Mouse (Mus musculus) layer of hippocampus, adult 8-10 months (tissue): ENCODE measurements around the gene Rusc2. TPM values are rescaled to one million over a fixed set of nuclear protein-coding genes. Genes with fewer than 3 reads are reported as not detected.
A peak's percentile ranks its signal among the peaks of the same experiment; 100 is the strongest.

Experiments
- DNase-seq, 2 experiments: peaks; one replicate each; pipeline ENCODE4 v3.0.0; 2022; ENCODE audit warnings: low spot score in 2 of 2
- total RNA-seq, 4 experiments: library from RNA; stranded (reverse); gene quantifications; 2 replicates each; pipeline ENCODE4 v1.2.4; 2022

Rusc2 gene
- total RNA-seq, 4 experiments from 2014 or later = 117 to 120 (median 117) TPM

GRCm38 (mm10) chr4:43384083-43384460, 2.3 kb downstream of the Rusc2 start:
- DNase-seq = no peak

DNA sequence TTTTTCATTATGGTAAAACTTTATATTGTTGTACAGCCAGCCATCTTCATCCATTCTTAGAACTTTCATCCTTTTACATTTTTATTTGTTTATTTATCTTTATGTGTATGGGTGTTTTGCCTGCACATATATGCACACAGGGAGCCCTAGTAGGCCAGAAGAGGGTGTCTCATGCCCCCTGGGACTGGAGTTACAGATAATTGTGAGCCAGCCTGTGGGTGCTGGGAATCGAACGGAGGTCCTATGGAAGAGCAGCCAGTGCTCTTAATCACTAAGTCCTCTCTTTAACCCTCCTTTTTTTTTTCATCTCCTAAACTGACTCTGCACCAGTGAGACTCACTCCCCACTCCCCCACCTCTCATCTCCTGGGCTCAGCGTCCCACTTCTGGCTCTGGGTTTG, 2.8 kb downstream of the Rusc2 start:
- DNase-seq = no peak

DNA sequence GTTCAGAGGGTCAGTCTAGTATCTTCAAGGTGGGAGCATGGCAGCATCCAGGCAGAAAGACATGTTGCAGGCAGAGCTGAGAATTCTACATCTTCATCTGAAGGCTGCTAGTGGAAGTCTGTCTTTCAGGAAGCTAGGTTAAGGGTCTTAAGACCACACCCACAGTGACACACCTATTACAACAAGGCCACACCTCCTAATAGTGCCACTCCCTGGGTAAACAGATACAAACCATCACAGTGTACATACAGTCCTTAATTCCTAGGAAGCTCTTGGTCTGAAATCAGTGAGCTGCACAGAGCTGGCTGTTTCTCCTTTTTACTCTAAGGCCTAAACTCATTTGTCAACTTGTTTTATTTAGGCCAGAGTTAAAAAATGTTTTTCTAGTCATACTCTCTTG, 5.2 kb downstream of the Rusc2 start:
- no peak for DNase-seq

GRCm38 (mm10) chr4:43389390-43389789, 7.6 kb downstream of the Rusc2 start:
- no peak for DNase-seq

DNA sequence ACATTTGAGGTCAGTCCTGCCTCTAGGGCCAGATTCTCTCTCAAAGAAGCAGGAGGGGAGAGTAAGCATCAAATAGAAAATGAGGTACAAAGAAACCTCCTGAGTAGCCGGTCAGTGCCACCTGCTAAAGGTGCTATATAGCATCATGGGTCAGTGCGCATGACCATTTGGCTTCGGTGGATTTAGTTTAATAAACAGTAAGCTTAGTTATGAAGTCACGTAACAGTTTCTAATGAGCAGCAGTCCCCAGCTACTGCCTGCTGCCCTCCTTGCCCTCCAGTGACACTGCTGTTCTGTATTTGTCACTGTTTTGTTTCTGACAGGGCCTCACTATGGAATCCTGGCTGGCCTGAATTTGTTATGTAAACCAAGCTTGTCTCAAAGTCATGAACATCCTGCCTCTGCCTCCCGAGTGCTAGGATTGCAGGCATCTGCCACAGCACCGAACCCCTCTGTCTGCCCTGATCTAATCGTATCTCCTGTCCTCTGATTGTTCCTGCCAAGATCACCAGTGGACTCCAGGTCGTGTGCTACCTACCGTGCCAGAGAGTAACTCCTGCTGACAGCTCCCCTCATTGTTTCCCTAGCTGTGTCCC, 8.2 kb downstream of the Rusc2 start:
- DNase-seq = no peak

DNA sequence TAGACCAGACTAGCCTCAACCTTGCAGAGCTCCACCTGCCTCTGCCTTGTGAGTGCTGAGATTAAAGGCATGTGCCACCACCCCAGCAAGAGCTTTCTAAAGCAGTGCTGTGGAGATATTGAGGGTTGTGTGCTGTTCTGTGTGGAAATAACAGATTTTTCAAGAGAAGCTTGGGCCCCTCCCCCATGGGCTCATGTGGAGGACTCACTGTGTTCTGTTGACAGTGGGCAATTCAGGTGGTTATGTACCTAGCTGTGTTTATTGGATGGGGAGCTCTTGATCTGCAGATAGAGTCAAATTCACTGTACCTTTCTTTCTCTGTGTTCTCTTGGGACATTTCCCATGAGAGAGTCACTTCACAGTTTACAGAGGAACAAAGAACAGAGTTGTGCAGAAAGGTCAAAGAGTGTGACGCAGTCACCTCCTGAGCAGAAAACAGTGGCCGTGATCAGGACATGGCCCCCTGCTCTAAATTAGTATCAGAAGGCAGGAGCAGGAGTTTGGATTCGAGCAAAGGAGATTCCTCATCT, 9.8 kb downstream of the Rusc2 start:
- no peak for DNase-seq

DNA sequence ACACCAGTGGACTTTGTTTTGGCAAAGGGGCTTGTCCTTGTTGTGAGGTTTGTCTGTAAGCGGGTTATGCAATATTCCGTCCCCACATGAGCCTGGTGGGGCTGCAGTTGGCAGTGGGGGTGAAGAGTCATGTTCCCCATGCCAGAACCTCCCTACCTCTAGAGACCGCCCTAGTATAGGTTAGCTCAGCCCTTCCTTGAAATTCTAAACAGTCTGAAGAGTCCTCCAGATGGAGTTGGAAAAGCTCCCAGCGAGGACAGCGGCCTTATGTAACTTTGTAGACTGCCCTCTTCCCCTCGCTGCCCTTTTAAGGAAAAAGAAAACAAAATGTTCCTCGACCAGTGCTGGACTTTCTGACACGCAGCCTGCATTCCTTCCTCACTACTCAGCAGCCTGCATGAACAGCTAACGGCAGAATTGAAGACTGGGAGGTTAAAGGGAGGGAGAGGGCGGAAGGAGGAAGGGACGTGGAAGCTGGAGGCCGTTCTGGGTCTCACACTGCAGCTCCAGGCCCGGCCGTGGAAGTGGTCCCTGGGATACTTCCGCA, 12.6 kb downstream of the Rusc2 start:
- DNase-seq = no peak

- no peak for DNase-seq
These were observed 13.4 kb downstream of the Rusc2 start for GRCm38 (mm10) chr4:43395147-43395546.

DNA sequence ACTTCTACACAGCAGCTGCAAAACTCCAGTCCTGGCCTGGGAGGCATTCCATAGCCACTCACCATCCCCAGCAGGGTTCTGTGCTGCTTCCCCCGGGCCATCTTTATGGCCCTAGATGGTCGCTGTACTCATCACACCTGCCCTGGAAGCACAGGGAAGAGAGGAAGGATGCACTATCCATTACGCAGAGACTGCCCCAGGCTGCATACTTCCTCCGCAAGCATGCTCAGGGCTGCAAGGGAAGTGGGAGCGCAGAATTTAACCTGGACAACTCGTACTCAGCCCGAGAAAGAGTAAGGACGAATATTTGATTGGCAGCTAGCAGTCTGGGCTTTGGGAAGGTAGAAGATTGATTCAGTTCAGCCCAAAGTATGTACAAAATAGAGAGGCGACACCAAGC, 14.1 kb downstream of the Rusc2 start:
- no peak for DNase-seq

DNA sequence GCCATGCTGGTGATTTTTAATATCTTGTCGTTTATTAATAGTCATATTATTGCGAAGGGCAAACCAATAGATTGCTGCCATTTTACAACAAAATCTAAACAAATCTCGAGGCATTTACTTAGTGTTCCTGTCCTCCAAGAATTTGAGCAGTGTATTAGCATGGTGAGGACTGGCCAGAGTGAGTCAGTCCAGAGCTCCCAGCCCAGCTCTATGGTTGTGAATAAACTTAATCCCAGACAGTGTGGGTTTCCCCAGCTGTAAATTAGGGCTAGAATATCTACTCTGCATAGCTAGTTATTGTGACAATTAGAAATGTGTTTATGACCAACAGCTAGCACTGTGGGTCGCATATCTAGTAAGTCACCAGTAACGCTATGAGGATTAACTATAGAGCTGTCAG, 14.6 kb downstream of the Rusc2 start:
- DNase-seq = no peak

GRCm38 (mm10) chr4:43398014-43398413, 16.2 kb downstream of the Rusc2 start:
- DNase-seq = no peak

- no peak for DNase-seq
These were observed 17.1 kb downstream of the Rusc2 start for GRCm38 (mm10) chr4:43398829-43399331.

- no peak for DNase-seq
These were observed 17.8 kb downstream of the Rusc2 start for GRCm38 (mm10) chr4:43399391-43400131.

DNA sequence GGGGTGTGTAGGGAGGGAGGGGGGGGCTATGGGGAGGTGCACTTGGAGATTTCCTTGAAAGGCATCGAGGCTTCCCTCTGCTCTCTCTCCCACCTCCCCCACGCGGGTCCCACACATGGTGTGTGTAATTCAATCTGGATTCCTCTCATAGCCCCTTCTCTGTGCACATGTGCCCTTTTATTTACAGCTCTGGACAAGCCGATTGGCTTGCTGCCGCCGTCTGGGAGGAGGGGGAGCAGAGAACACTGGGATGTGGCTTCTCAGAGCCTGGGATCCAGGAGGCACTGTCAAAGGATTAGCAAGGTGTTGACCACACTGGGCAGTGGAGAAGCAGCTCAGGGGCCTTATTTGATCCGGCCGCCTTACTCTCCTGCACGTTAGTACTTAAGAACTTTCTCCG, 19.2 kb downstream of the Rusc2 start:
- no peak for DNase-seq

- DNase-seq = no peak
These were observed 19.7 kb downstream of the Rusc2 start for GRCm38 (mm10) chr4:43401486-43401885.

DNA sequence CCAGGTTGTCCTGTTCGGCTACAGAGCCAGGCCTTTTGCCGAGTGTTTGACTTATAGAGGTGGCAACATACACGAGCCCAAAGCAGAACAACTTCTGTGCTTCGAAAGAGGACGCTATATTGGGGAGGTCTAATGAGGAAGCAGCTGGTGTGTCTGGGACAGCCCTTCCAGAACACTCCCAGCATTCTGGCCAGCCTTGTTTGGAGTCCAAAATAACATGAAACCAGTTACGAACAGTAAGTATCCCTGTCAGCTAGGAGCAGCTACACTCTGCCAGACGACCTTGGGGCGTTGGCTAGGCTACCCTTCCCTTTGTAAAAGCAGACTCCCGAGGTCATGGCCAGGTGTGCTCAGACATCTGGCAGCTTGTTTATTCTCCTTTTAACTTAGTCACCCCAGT, 20.4 kb downstream of the Rusc2 start:
- no peak for DNase-seq

GRCm38 (mm10) chr4:43404697-43405096, 22.9 kb downstream of the Rusc2 start:
- no peak for DNase-seq

DNA sequence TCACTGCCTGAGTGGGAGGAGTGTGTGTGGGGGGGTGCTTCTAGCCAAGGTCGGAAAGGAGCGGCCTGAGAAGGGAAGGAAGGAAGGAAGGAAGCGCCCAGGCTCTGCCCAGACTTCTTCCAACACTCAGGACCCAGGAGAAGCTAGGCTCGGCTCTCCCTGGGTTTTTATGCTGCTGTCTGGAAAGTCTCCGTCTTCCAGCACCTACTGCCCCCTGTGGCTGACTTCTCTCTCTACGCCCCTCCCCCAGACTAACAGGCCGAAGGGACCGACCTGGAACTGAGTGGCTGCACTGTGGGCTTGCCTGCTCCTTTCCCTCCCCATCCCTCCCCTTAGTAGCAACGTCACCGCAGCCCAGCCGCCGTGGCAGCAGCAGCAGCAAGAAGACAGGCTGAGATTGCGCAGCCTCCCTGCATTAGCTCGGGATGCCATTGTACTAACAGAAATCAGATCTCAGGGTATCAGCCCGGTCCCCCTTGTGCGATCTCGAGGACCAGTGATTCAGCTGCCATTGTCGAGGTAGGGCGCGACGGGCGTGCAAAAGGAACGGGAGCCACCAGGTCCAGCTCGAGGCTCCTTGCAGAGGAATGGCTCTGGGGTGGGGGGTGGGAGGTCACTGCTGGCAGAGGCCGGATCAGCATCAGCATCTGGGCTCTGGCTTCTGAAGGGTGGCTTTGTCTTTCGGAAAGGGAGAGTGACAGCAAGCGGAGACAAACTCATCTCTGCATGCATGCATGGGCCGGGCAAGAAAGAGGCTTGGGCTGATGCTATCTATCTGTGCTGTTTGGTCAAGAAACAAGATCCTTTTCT, 24.6 kb downstream of the Rusc2 start:
- DNase-seq = peak; percentile 65 to 73

DNA sequence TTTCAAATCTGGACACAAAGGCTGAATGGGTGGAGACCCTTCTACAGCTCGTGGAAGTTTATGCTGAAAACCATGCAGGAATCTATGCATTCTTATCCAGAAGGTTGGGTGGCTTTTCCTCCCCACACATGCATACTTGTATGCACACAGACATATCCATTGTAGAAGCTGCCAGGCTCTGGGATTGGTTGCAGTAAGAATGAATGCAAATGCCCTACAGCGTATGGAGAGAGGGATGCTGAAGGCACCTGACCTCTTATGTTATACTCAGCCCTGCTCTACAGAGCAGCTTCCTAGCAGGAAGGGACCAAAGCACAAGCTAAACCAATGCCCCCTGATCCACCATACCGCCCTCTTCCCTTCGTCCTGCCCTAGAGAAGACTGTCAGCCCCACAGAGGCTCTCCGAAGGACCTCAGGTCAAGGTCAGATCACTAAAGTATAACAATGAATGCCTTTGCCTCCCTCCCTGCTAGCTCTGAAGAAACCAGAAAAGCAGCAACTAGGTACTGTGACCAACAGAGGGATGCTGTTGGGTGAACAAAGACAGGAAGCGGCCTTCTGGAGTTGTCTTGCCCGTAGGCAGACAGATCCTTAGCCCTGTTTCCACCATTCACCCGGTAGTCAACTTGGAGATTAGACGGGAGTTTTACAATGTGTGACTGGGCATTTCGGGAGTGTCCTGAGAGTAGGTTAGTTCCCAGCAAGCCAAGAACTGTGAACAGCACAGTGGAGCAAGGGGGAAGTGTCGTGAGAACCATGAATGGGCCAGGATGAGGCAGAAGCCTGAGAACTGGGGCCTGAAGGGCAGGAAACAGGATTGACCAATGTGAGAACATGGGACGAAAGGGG, 25.5 kb downstream of the Rusc2 start:
- no peak for DNase-seq

GRCm38 (mm10) chr4:43414761-43415160, 33.0 kb downstream of the Rusc2 start:
- no peak for DNase-seq
